Mouse (Mus musculus) thymus, postnatal 10 days (tissue): ENCODE measurements around the gene Cpxm2.

ENCODE experiments used
- DNase-seq, 2 experiments: peaks; one replicate each; pipeline ENCODE4 v3.0.0; 2021; ENCODE audit warnings: low spot score in 2 of 2

Cpxm2 gene

DNA sequence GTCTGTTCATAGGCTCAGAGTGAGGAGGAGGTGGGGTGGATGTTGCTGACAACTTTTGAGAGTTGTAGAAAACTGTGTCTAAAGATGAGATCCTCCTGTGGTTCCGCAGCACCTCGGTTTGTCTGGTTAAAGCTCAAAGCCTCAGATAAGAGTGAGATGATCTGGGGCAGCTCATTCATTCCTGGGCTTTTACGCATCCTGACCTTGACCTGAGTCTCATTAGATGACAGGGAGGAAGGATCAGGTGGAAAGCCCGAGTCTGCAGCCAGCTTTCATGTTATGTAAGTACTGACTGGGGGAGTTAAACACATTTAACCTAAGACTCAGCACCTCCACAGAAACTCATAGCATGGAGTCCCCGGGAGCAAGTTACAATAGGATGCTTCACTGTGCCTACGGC, 127.9 kb downstream of the Cpxm2 start:
- DNase-seq, result no peak

DNA sequence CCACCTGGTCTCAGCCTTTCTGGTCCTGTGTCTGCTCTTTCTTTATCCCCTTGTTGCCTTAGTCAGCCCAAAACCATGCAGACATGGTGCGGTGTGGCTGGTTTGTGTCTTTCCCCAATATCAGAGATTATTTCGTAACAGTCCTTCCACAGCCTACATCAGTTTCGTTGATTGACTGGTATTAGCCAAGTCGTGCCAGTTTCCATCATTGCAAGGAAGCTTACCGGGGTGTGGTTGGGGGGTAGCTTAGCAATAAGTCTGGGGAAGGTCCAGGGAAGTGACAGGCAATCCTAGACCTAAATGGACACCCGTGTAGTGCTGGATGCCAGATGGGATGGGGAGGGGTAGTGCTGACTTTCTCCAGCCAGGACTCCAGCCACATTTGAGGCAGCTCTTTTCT, 128.9 kb downstream of the Cpxm2 start:
- DNase-seq, result no peak

DNA sequence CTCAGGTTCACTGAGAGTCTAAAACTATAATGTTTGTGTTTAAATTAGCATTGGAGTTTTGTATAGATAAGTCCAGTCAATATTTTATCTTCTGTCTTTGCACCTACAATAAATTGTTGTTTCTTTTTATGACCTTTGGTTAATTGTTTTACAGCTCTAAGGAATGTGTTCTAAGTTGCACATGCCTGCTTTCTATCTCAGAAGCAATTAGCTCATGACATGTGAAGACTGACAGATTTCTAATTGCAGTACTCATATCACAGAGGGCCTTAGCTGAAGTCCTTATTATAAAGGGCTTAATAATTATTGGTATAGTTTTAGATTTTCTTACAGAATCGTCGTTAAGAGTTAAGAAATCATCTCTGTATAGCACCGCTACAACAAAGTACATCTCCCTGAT, 138.6 kb downstream of the Cpxm2 start:
- no peak for DNase-seq

DNA sequence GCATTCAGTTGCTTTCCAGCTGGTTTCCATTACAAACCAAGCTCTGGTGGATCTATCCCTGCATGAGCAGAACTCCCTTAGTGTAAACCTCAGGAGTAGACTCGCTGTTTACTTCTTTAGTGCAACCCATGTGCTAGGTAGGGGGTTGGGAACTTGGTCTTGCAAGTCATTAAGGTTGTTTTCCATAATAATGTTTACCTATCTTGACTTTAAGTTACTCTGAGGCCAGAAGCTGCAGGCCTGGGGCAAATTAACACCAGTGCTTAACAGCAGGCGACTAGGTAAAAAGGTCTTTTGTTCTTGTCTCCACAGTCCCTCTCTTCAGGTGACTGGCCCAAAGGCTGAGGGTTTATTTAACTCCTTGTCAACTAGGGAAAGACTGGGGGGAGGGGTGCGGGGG, 139.3 kb downstream of the Cpxm2 start:
- no peak for DNase-seq

DNA sequence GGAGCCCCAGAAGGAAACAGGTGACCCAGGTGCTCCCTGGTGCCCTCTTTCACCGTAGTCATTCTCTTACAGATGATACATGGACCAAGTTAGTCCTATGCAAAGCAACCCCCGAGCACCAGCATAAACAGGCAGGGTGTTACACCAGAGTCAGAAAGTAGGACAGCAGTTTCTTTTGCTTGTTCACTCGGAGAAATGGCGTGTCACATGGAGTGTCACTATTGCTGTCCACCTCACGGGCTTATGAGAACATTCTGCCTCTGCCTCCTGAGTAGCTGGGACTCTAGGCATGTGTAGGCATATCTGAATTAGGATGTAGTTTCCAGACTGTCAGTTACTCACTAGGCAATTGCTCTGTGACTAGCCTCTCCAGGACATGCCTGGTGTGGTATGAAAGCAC, 140.6 kb downstream of the Cpxm2 start:
- DNase-seq, result no peak

DNA sequence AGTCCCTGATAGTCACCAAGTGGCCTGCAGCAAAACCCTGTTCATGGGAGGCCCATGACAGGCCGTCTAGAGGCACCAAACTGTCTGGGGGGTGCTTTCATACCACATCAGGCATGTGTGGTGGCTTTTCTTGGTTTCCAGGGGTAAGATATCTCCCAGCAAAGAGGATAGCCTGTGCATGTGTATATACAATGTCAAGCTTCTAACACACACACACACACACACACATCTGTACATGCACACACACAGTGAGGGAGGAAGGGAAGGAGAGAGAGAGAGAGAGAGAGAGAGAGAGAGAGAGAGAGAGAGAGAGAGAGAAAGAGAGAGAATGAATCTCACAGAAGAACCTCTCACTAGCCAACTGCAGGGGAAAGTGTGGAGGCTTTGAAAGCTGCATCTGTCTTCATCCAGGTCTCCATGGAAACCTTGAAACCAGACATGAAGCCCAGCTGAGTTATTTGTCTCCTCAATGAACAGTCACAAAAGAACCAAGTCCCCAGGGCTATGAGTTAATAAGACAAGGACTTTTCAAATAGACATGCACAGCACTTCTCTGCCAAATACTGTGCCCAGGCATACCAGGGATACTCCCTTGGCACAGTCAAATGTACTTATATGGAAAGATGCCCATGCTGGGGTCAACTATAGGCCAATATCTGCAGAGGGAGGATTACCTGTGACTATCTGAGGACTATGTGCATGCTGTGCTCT, 141.4 kb downstream of the Cpxm2 start:
- no peak for DNase-seq

DNA sequence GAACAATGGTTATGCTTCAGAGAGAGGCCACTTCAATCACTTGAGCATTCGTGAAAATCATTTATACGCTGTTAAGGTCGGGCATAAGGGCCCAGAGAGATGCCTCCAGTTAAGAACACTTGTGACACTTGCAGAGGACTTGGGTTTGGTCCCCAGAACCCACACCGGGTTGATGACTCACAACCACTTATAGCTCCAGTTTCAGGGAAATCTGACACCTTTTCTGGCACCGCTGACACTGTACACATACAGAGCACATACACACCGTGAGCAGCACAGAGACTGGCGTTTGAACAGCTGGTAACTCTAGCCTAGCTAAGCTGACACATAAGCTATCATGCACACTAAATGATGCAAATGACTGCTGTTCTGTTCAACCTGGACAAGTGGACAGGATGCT, 145.5 kb downstream of the Cpxm2 start:
- no peak for DNase-seq

DNA sequence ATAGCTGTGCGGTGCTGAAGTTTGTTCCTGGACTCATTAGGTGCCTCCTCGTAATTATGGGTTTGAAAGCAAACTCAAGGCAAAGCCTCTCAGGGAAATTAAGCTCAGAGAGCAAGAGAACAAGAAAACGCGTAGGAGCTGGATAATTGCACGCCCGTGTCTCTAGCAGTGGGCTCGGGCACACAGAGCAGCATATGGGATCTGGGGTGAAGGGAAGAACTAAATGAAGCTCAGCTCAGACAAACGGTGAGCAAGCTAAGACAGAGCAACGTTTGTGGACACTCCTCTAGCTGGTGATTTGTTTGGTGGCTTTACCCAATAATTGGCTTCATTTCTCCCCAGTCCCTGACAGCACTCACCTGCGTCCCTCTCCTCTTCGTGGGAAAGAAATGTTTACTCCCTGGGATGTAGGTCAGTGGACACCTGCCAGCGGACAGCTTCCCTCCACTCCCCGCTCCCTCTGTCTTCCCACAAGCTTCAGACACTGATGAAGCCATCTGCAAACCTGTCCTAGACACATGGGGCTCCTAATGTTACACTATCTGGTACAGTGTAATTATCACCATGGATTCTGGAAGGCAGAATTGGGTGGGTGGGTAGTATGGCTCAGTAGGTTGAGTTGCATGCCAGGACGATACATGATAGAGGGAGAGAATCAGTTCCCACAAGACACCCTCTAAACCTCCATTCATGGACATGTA, 148.4 kb downstream of the Cpxm2 start:
- DNase-seq, result no peak

DNA sequence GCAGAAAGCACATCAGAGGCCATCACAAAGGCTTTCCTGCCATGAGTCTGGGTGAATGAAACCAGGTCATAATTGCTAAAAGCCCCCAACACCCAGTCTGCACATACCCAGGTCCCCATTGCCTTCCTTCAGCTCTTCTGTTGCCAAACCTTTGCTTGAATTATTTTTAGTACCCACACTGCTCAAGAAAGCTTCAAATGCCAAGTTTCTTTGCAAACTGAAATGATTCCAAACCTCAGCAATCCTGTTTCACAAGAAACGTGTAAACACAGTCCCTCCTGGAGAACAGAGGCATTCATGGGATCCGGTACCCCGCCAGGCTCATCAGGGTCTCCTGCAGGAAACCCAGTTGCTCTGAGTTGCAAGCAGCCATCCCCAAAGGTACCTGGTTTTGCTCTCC, 161.7 kb downstream of the Cpxm2 start:
- DNase-seq, result no peak

DNA sequence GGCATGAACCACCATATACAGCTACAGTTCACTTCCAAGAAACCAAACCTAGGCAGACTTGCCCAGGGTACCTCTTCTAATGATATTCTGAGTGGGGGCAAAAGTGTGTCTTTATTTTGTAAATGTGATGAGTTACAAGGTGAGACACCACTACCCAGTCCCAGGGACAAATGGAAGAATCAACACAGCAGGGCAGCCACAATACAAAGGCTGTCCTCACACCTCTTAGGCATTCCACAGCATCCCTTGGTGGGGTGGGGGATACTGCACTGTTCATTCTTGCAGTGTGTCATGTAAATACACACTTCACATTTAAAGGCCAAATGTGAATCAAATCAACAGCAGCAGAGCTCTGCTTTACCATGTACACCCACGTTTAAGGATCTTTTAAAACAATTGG, 162.3 kb downstream of the Cpxm2 start:
- DNase-seq, result no peak

DNA sequence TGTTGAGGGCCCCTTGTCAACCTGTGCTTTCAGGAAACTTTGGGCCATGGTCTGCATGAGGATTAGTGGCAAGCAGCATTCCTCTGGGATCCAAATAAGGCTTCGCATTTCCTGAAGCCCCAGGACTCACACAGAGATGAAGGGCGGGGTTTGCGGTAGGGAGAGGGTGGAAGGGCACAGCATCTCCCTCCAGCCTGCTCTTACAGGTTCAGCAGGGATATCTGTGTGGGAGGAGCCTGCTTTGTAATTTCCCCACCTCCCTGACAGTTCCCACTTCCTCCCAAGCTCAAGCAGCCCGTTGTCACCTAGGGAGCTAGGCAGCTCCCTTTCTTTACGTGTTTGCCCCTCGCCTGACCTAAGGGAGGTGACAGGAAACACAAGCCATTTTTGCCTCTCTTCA, 165.5 kb downstream of the Cpxm2 start:
- DNase-seq, result no peak
